Mouse (Mus musculus) limb, embryonic 12.5 days (tissue): ENCODE measurements around the gene Dstn. TPM values are rescaled to one million over a fixed set of nuclear protein-coding genes. Genes with fewer than 3 reads are reported as not detected.

Experiments used
- ATAC-seq: fragments of 200-750 bp; cut with Nextera tagmentation; 2 replicates; pipeline ENCODE4 v1.8.0; 2017; ENCODE audit warnings: low read depth, moderate TSS enrichment; ENCODE audit not compliant: insufficient number of reproducible peaks, insufficient read depth, low FRiP score, low TSS enrichment
- H3K27ac ChIP-seq: fragments of 300-500 bp; sonication (generic); 2 replicates; pipeline ENCODE4 v1.5.1; 2016; ENCODE audit warnings: mild to moderate bottlenecking, moderate library complexity
- H3K27me3 ChIP-seq: fragments of 300-500 bp; sonication (generic); 2 replicates; pipeline ENCODE4 v1.6.1; 2016; ENCODE audit warnings: mild to moderate bottlenecking, moderate library complexity
- H3K36me3 ChIP-seq: fragments of 300-500 bp; sonication (generic); 2 replicates; pipeline ENCODE4 v1.6.1; 2016; ENCODE audit warnings: mild to moderate bottlenecking, moderate library complexity
- H3K4me1 ChIP-seq: fragments of 300-500 bp; sonication (generic); replicated peaks from 2 replicates; pipeline ENCODE4 v1.6.1; 2016
- H3K4me2 ChIP-seq: fragments of 300-500 bp; sonication (generic); 2 replicates; pipeline ENCODE4 v1.6.1; 2016; ENCODE audit warnings: mild to moderate bottlenecking, moderate library complexity
- H3K4me3 ChIP-seq: fragments of 300-500 bp; sonication (generic); replicated peaks from 2 replicates; pipeline ENCODE4 v1.5.1; 2016; ENCODE audit warnings: mild to moderate bottlenecking
- H3K9ac ChIP-seq: fragments of 300-500 bp; sonication (generic); replicated peaks from 2 replicates; pipeline ENCODE4 v1.6.1; 2016; ENCODE audit warnings: mild to moderate bottlenecking, moderate library complexity
- H3K9me3 ChIP-seq: fragments of 300-500 bp; sonication (generic); 2 replicates; pipeline ENCODE4 v1.6.1; 2016; ENCODE audit warnings: mild to moderate bottlenecking, moderate library complexity
- WGBS: fragments of 180-500 bp; shearing (Covaris S2); methylation state at CpG from one replicate; pipeline ENCODE4 v1.1.7; 2016; 5-methylcytosine and 5-hydroxymethylcytosine counted together
- polyA plus RNA-seq: library from polyadenylated mRNA; unstranded; fragments of >200 nt; fragmentation: Nextera tagmentation; extraction: Ambion mirVana; gene quantifications from 2 replicates; pipeline ENCODE4 v1.2.1, GENCODE M21; 2016

The Dstn gene
- polyA plus RNA-seq, 1 experiment from 2014 or later, result 312 TPM

DNA sequence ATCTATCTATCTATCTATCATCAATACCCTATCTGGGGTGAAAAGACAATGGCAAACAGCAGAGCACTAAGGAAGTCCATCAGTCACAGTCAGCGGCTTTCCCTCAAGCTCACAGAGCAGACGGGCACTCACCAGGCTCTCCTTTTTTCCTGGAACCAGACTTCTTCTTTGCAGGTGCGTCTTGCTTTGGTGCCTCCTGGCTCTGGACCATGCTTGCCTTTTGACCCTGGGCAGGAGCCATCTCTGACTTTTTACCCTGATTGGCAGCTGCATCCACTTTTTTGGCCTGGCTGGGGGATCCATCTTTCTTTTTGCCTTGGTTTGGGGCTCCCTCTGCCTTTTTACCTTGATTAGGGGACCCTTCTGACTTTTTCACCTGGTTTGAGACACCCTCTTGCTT is 72.9 kb downstream of the Dstn start:
- 0 out of 2 replicates have a peak, but pooled peaks cover 3% of the 10 kb centered on the region for H3K4me1 ChIP-seq
- no peak overlapping the region for H3K4me3 ChIP-seq
- ATAC-seq, result no peak
- H3K36me3 ChIP-seq, result peaks cover 53% of the 10 kb centered on the region
- H3K9me3 ChIP-seq, result no peaks in the 10 kb centered on the region
- H3K27me3 ChIP-seq, result no peaks in the 10 kb centered on the region
- no peak overlapping the region for H3K4me2 ChIP-seq
- 92% methylated on average over 3 of the region's 3 CpGs for WGBS
- H3K27ac ChIP-seq, result no peak overlapping the region
- no peak overlapping the region for H3K9ac ChIP-seq

DNA sequence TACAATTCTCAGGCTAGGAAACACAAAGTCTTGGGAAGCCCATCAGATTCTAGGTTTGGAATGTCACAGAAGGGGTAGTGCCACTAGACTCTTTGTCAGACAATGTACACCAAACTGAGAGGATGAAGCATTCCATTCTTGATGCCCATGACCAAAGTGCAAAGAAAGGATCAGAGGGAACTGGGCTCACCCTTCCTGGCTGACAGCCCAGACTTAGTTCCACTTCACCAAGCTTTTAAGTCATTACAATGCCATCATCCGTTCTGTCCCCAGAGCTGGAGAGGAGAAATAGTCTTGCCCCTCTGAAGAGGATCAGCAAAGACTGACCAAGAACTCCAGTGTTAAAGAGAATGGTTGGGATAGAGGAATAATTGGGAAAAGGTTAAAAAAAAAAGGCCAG is 75.9 kb downstream of the Dstn start:
- ATAC-seq, result no peak
- 78% methylated on average over 1 of the region's 1 CpGs for WGBS
- no peak overlapping the region for H3K27ac ChIP-seq

DNA sequence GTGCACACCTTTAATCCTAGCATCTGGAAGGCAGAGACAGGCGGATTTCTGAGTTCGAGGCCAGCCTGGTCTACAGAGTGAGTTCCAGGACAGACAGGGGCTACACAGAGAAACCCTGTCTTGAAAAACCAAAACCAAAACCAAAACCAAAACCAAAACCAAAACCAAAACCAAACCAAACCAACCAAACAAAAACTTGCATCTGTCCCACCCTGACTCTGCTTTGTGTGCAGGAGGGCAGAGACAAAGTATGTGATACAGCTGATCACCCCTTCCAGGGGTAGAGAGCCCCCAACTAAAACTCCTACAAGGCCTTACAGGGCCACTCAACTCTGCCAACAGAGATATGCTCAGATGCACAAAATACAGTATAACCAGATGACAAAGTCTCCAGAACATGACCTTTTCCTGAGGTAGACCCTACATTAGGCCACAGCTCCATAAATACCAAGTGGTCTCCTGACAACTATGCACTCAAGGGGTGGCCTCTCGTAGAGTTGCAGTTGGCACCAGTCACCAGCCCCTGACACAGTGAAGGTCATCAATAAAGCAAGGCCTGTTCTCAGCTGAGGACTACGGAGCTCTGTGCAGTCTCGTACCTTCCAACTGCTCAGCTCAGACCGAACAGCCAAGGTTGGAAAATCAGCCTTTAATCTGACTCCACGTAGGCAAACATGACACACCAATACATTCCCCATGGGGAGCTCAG is 77.0 kb downstream of the Dstn start:
- H3K27me3 ChIP-seq, result no peaks in the 10 kb centered on the region
- 88% methylated on average over 7 of the region's 7 CpGs for WGBS
- no peak for ATAC-seq

More for the DNA sequence above, 75.9 kb downstream of the Dstn start:
- H3K27me3 ChIP-seq, result no peaks in the 10 kb centered on the region
- peaks cover 27% of the 10 kb centered on the region for H3K36me3 ChIP-seq
- no peak overlapping the region for H3K4me2 ChIP-seq
- H3K9ac ChIP-seq, result no peak overlapping the region
- 0 out of 2 replicates have a peak, but pooled peaks cover 3% of the 10 kb centered on the region for H3K4me1 ChIP-seq
- no peak overlapping the region for H3K4me3 ChIP-seq
- H3K9me3 ChIP-seq, result no peaks in the 10 kb centered on the region

More for the DNA sequence above, 77.0 kb downstream of the Dstn start:
- H3K4me1 ChIP-seq, result 0 out of 2 replicates have a peak, but pooled peaks cover 3% of the 10 kb centered on the region
- no peak overlapping the region for H3K27ac ChIP-seq
- no peak overlapping the region for H3K4me2 ChIP-seq
- no peaks in the 10 kb centered on the region for H3K9me3 ChIP-seq
- H3K9ac ChIP-seq, result no peak overlapping the region
- no peak overlapping the region for H3K4me3 ChIP-seq
- H3K36me3 ChIP-seq, result peaks cover 23% of the 10 kb centered on the region

Other genes with a start within 250 kb of the Dstn start
- gene Bfsp1, start 52.1 kb upstream of the Dstn start, polyA plus RNA-seq, result 1.4 and 1.8 TPM in 2 replicates
- 78.8 and 80.3 TPM in 2 replicates for gene Rrbp1, start 95.9 kb downstream of the Dstn start, polyA plus RNA-seq
- not detected in 2 replicates for gene Banf2, start 117.7 kb downstream of the Dstn start, polyA plus RNA-seq